Mouse (Mus musculus) olfactory bulb, adult 2 months (tissue): Measurements from ENCODE around the gene Nckap1. TPM values are rescaled to one million over a fixed set of nuclear protein-coding genes. Genes with fewer than 3 reads are reported as not detected.

ENCODE experiments used
- H3K27ac ChIP-seq: fragments of 200-500 bp; 2 replicates; pipeline ENCODE4 v1.5.1; 2012; ENCODE audit warnings: low read depth, low read length; ENCODE audit not compliant: insufficient read depth
- H3K4me1 ChIP-seq: fragments of 200-500 bp; 2 replicates; pipeline ENCODE4 v1.6.1; 2012; ENCODE audit warnings: low read length; ENCODE audit not compliant: control insufficient read depth, insufficient read depth
- H3K4me3 ChIP-seq: fragments of 200-500 bp; 2 replicates; pipeline ENCODE4 v1.5.1; 2012; ENCODE audit warnings: mild to moderate bottlenecking, low read depth, low read length, moderate library complexity; ENCODE audit not compliant: insufficient read depth
- CTCF ChIP-seq: fragments of 200-500 bp; IDR thresholded peaks from 2 replicates; pipeline ENCODE4 v1.5.1; 2012; ENCODE audit warnings: low read depth, mild to moderate bottlenecking, low read length, moderate library complexity; ENCODE audit not compliant: insufficient read depth
- POLR2A ChIP-seq: fragments of 200-500 bp; IDR thresholded peaks from 2 replicates; pipeline ENCODE4 v1.6.1; 2012; ENCODE audit warnings: mild to moderate bottlenecking, low read depth, low read length, moderate library complexity; ENCODE audit not compliant: insufficient read depth
- WGBS: fragments of 180-500 bp; shearing (Covaris S2); methylation state at CpG from one replicate; pipeline ENCODE4 v1.1.7; 2018; 5-methylcytosine and 5-hydroxymethylcytosine counted together
- polyA plus RNA-seq: library from polyadenylated mRNA; stranded (reverse); fragments of >200 nt; gene quantifications from 2 replicates; pipeline ENCODE4 v1.2.4, GENCODE M21; 2012; ENCODE audit warnings: low replicate concordance; ENCODE audit not compliant: missing spikeins, insufficient read depth, insufficient read length

Nckap1 gene
- polyA plus RNA-seq, 1 experiment: 68.0 TPM

DNA sequence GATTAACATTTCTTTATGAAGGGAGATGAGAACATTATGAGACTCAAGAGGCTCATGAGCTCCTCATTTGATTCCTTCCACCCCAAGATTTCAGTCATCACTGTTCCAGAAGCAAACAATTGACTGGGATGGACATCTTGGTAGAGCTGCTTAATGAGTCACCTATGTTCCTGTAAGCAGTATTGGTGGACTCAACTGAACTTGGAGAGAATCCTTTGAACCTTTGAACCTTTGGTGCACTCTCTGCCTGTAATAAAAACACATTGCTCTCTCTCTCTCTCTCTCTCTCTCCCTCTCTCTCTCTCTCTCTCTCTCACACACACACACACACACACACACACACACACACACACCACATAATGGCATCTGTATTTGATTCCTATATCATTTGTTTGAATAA lies 19.4 kb upstream of the Nckap1 start:
- peak overlapping the region; percentile 57; the same call in 1 of the 2 replicates for H3K27ac ChIP-seq
- H3K4me3 ChIP-seq: no peak overlapping the region
- no peaks in the 10 kb centered on the region; the same call in 1 of the 2 replicates for H3K4me1 ChIP-seq
- TF ChIP-seq CTCF (no peak), POLR2A (no peak)

DNA sequence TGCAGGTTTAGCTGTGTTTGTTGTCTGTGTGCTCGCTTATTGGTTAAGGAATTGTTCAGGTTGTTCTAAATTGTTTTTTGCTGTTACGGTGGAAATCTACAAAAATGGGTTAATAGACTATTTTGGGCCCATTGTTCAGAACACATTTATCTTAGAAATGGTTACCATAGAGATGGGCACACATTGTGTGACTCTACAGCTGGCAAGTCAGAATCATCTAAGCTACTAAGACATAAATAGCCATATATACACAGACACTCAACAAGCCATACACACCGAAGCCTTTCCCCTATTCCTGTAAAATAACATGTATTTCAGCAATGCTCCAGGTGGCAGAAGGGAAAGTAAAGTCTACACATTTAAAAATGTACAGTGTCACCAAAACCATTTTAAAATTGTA lies 18.7 kb upstream of the Nckap1 start:
- Histone ChIP-seq H3K27ac (no peak overlapping the region), H3K4me3 (no peak overlapping the region), H3K4me1 (peaks cover under 1% of the 10 kb centered on the region; the same call in 1 of the 2 replicates)
- TF ChIP-seq CTCF: no peak
- no peak for TF ChIP-seq POLR2A
- WGBS: 54% methylated on average over 3 of the region's 3 CpGs

DNA sequence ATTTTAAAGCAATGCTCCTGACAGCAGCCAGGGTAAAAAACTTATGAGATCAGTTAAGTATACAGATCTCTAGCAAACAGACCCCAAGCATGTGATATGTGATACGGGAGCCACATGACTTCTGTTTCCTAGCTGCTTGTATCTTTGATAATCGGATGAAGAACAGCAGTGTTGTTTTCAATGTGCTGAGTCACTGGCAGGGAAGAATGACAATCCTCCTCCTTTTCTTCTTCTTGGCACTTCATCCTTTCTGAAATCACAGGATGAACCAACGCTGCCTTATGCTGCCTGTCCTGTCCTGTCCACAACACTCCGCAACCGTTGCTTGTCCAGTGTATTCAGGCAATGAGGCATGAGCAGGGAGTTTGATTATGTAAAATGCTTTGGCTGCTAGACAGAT lies 15.8 kb upstream of the Nckap1 start:
- Histone ChIP-seq H3K4me3 (no peak overlapping the region), H3K4me1 (peaks cover 2% of the 10 kb centered on the region; the same call in 1 of the 2 replicates), H3K27ac (no peak overlapping the region)
- WGBS: 49% methylated on average over 5 of the region's 5 CpGs
- TF ChIP-seq CTCF: no peak
- TF ChIP-seq POLR2A: no peak

DNA sequence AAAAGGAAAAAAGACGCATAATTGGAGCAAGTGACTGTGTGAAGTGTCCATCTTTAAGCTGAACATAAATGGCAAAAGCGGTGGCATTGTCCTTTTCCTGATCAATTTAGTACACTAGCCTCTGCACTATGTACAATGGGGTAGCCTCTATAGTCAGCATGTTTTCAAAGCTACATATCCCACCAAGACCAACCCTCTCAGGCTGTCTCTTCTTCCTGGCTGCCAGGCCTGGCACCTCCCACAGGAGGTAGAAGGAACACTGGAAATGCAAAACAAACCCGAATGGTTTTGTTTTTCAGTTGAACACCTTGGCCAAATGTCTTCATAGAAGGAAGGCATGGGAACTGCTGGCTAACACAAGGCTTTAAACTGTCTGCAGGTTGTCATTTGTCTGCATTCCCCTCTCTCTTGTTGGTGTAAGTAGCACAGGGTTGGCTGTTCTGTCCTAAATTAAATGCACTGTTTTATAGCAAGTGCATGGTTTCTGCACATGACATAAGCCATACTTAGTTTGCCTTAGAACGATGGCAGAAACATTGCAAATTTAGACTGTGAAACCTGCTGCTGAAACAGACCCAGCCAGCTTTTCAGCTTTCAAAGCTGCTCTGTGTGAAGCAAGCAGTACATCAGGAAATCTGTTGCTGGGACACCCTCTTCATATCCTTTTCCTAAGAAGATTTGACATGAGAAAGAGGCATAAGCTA lies 13.2 kb upstream of the Nckap1 start:
- Histone ChIP-seq H3K4me3 (no peak overlapping the region), H3K4me1 (peaks cover 2% of the 10 kb centered on the region; the same call in 1 of the 2 replicates), H3K27ac (peak overlapping the region; percentile 45)
- 55% methylated on average over 4 of the region's 4 CpGs for WGBS
- no peak for TF ChIP-seq POLR2A
- TF ChIP-seq CTCF: no peak

DNA sequence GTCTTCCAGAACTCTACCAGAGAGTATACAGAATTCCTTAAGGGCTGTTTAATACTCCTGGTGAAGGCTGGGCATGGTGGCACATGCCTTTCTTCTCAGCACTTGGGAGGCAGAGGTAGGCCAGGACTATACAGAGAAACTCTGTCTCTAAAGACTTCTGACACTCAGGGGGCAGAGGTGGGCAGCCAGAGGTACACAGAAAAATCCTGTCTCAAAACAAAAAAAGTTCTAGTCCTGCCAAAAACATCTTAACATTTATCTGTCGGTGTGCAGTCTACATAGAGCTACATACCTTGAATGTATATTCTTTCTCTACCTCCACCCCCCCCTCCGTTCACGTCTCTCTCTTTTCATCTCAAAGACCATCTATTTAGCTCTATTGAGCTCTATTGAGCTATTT lies 1.2 kb upstream of the Nckap1 start:
- Histone ChIP-seq H3K4me3 (no peak overlapping the region), H3K27ac (no peak overlapping the region), H3K4me1 (no peaks in the 10 kb centered on the region)
- no peak for TF ChIP-seq POLR2A
- TF ChIP-seq CTCF: no peak
- WGBS: 76% methylated on average over 3 of the region's 3 CpGs

DNA sequence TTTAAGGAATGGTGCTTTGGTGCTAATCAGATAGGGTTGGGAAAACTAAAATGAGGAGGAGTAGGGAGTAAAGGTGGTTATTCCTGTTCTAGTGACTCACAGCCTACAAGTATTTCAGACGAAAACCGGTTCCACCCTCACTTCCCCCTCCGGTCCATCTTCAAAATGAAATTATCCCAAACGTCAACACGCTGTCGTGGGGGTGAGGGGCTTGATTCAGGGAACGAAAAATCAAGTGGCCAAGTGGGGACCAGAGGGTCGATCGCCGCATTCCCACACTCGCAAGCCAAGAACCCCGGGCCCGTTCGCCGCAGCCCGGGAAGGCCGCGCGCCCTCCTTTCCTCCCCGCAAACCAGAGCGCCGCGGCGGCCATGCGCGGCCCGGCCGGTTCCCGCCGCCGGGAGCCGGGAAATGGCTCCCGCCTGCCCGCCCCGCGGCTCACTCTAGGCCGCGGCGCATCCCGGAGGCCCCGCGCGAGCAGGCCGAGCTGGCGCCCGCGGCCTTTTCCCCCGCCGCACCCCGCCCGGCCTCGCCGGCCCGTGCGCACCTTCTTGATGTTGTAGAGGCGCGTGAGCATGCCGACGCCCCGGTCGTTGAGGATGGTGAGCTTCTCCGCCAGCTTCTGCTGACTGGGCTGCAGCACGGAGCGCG lies 744 bp downstream of the Nckap1 start:
- WGBS: under 1% methylated on average over 64 of the region's 65 CpGs
- Histone ChIP-seq H3K4me1 (peaks cover 7% of the 10 kb centered on the region), H3K27ac (peak overlapping the region; percentile 92), H3K4me3 (peak overlapping the region; percentile 93)
- TF ChIP-seq CTCF (no peak), POLR2A (no peak)

DNA sequence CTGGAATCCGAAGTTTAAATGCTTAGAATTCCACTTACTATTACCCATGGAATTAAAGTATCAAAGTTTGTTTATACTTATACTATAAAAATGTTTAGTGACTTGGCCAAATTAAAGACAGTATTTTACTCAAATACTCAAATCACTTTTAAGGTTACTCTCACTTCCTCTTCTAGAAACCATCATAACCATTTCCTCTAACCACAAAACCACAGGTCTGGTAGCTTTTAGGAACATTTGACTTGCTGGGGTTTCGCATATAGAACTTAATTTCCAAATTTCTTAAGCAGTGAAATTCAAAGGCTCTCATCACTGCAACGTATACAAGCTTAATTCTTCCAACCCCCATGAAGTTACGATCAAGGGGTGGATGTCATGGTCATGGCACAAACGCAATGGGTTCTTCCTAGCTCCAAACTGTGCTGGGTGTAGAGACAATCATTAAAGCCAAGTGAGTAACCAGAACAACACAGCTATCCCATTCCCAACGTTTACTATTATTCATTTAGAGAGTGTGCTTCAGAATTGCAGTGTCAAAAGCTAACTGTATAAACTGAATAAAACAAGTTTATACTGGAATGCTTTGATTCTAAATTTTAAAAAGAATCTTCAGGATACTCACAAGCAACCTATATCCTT lies 1.8 kb downstream of the Nckap1 start:
- no peak overlapping the region for H3K27ac ChIP-seq
- H3K4me3 ChIP-seq: no peak overlapping the region
- WGBS: 22% methylated on average over 6 of the region's 6 CpGs
- TF ChIP-seq CTCF: no peak
- no peak for TF ChIP-seq POLR2A
- peaks cover 7% of the 10 kb centered on the region for H3K4me1 ChIP-seq

DNA sequence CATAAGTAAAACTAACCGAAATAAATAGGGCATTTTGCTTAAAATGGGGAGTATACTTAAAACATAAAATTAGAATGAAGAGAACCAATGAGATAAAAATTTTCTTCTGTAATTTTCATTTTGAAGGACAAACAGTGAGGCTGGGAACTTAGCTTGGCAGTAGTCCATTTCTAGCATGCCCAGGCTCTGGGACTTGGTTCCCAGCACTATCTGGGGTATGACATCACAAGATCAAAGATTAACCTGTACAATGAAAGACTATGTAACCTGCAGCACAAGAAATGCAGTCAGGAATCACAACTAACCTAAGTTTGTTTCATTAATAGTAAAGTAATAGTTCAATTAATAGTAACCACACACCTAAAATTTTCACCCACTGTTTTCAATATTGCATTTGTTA lies 3.9 kb downstream of the Nckap1 start:
- TF ChIP-seq CTCF (no peak), POLR2A (no peak)
- 85% methylated on average over 1 of the region's 1 CpGs for WGBS
- no peak overlapping the region for H3K27ac ChIP-seq
- H3K4me3 ChIP-seq: no peak overlapping the region
- H3K4me1 ChIP-seq: peaks cover 9% of the 10 kb centered on the region

DNA sequence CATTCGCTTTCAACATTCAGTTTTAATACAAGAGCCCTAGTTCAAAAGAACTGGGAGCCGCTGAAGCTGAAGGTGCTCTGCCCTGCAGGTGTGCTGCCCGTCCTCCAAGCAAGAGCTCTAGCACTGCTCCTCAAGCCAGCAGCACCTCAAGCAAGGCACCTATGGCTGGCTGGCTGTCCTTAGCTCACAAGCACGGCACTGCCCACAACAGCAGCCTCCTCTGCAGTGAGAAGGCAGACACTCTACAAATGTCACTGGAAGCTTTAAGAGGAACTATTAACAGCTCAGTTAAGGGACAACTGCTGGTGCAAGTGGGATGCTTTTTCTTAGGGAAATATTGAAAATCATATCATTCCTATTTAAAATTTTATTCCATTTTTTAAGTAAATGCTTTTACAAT lies 10.5 kb downstream of the Nckap1 start:
- TF ChIP-seq POLR2A: no peak
- no peak for TF ChIP-seq CTCF
- peaks cover 4% of the 10 kb centered on the region; the same call in 1 of the 2 replicates for H3K4me1 ChIP-seq
- no peak overlapping the region for H3K27ac ChIP-seq
- 58% methylated on average over 4 of the region's 4 CpGs for WGBS
- no peak overlapping the region for H3K4me3 ChIP-seq
